Mouse (Mus musculus) ES-Bruce4 (cell line): ENCODE results near the gene Prox1. TPM values are rescaled to one million over a fixed set of nuclear protein-coding genes. Genes with fewer than 3 reads are reported as not detected.

Source experiments
- H3K27ac ChIP-seq: 2 replicates; pipeline ENCODE4 v1.5.1; 2012; ENCODE audit warnings: low read length, inconsistent platforms; ENCODE audit not compliant: insufficient read depth
- H3K27me3 ChIP-seq: 2 replicates; pipeline ENCODE4 v1.6.1; 2012; ENCODE audit warnings: mild to moderate bottlenecking, low read length, inconsistent platforms; ENCODE audit not compliant: control insufficient read depth, poor library complexity, insufficient read depth, severe bottlenecking
- H3K36me3 ChIP-seq: 2 replicates; pipeline ENCODE4 v1.6.1; 2012; ENCODE audit warnings: inconsistent platforms, mild to moderate bottlenecking, low read length, moderate library complexity; ENCODE audit not compliant: control insufficient read depth, poor library complexity, insufficient read depth, severe bottlenecking
- H3K4me1 ChIP-seq: one replicate; pipeline ENCODE4 v1.8.1; 2011; ENCODE audit warnings: low read length; ENCODE audit not compliant: control insufficient read depth, insufficient read depth
- H3K4me3 ChIP-seq: 2 replicates; pipeline ENCODE4 v1.5.1; 2011; ENCODE audit warnings: low read depth, mild to moderate bottlenecking, low read length
- H3K9ac ChIP-seq: 2 replicates; pipeline ENCODE4 v1.6.1; 2012; ENCODE audit warnings: low read depth, mild to moderate bottlenecking, inconsistent platforms; ENCODE audit not compliant: poor library complexity, severe bottlenecking
- H3K9me3 ChIP-seq: replicated peaks from 2 replicates; pipeline ENCODE4 v1.6.1; 2012; ENCODE audit warnings: mild to moderate bottlenecking, low read length, inconsistent platforms; ENCODE audit not compliant: control insufficient read depth, poor library complexity, insufficient read depth, severe bottlenecking
- CTCF ChIP-seq: IDR thresholded peaks from one replicate; pipeline ENCODE4 v1.8.1; 2011; ENCODE audit warnings: low read depth, low read length
- EP300 ChIP-seq: IDR thresholded peaks from 2 replicates; pipeline ENCODE4 v1.6.1; 2011; ENCODE audit warnings: low read depth, low read length; ENCODE audit not compliant: insufficient read depth
- POLR2A ChIP-seq: IDR thresholded peaks from one replicate; pipeline ENCODE4 v1.8.1; 2011; ENCODE audit warnings: low read length; ENCODE audit not compliant: insufficient read depth
- polyA plus RNA-seq: library from polyadenylated mRNA; stranded (reverse); fragments of >200 nt; gene quantifications from 2 replicates; pipeline ENCODE4 v1.2.4, GENCODE M21; 2011; ENCODE audit warnings: low read depth; ENCODE audit not compliant: missing spikeins, insufficient read depth, insufficient read length

Prox1 gene
- polyA plus RNA-seq, 1 experiment: 1.7 TPM

DNA sequence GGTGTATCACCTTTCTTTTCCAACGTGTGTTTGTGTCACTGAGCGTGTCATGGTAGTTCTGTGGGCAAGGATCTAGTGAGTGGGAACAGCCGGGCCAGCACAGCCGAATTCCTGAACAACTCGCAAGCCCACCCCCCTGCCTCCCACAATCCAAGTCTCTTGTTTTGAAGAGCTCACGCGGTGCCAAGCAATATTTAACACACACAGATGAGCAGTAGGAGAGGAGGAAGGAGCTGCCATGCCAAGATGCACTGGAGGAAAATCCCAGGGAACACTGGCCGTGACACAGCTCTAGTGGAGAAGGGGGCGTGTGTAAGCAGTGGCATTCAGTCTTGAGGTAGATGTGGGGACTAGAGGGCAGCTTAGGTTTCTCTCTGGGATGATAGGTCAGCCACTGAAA, 77.2 kb downstream of the Prox1 start:
- TF ChIP-seq POLR2A (no peak), EP300 (no peak), CTCF (no peak)
- H3K36me3 ChIP-seq: no peaks in the 10 kb centered on the region
- H3K4me1 ChIP-seq: no peaks in the 10 kb centered on the region
- H3K27me3 ChIP-seq: no peaks in the 10 kb centered on the region
- no peak overlapping the region for H3K4me3 ChIP-seq
- H3K9me3 ChIP-seq: no peaks in the 10 kb centered on the region
- H3K27ac ChIP-seq: no peak overlapping the region
- H3K9ac ChIP-seq: no peak overlapping the region

DNA sequence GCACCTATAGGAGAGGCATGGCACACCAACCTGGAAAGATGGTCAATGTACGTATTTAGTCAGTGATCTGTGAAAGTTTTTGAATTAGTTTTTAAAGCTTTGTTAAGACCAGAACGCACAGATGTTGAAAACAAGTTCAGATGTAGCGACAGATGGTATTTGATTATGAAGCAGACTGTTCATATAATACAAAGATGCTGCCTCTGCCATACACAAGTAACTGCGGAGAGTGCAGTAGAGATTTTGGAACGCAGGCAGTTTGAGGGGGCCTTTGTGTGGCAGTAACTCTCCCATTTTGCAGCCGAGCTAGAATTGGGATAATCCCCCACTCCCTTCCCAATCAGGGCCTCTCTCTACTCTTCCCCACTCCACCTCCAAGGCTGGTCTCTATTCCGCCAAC, 78.4 kb downstream of the Prox1 start:
- no peaks in the 10 kb centered on the region for H3K27me3 ChIP-seq
- no peak overlapping the region for H3K27ac ChIP-seq
- no peaks in the 10 kb centered on the region for H3K9me3 ChIP-seq
- TF ChIP-seq POLR2A: no peak
- no peak for TF ChIP-seq EP300
- TF ChIP-seq CTCF: no peak
- H3K36me3 ChIP-seq: no peaks in the 10 kb centered on the region
- H3K9ac ChIP-seq: no peak overlapping the region
- H3K4me1 ChIP-seq: no peaks in the 10 kb centered on the region
- no peak overlapping the region for H3K4me3 ChIP-seq

DNA sequence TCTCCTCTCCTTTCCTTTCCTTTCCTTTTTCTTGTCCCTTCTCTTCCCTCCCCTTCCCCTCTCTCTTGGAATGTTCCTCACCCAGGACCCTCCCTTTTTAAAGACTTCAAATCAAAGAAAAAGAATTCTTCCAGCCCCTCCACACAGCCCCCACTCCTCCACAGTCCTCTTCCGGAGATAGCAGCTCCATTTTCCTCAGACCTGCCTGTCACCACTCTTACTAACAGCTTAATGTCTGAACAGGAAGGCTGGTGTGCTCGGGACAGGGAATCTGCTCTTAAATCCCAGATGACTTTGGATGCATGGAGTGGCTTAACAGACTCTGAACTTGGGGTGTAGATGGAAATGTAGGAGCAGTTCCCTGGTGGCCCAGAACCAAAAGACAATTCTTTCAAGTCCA, 81.6 kb downstream of the Prox1 start:
- H3K9ac ChIP-seq: no peak overlapping the region
- no peaks in the 10 kb centered on the region for H3K36me3 ChIP-seq
- no peak overlapping the region for H3K27ac ChIP-seq
- TF ChIP-seq POLR2A: no peak
- TF ChIP-seq CTCF: no peak
- TF ChIP-seq EP300: no peak
- no peaks in the 10 kb centered on the region for H3K27me3 ChIP-seq
- no peak overlapping the region for H3K4me3 ChIP-seq
- H3K4me1 ChIP-seq: no peaks in the 10 kb centered on the region
- H3K9me3 ChIP-seq: no peaks in the 10 kb centered on the region

DNA sequence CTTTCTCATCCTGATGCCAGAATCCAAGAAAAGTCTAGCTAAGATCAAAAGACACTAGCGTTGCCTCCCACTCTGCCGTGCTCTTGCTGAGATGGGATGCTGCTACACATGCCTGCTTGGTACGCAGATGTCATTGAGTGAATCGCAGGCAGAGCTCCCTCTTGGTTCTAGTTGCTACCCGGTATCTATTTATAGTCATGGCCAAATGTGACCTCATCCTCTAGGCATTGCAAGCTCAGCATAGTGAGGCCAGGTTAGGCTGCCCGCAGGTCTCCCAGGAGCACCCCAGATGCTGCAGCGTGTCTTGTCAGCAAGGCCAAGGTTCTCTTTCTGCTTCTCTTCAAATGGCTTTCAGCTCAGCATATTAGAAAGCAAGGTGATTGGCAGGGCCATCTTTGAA, 84.8 kb downstream of the Prox1 start:
- Histone ChIP-seq H3K4me1 (no peaks in the 10 kb centered on the region), H3K36me3 (no peaks in the 10 kb centered on the region)

DNA sequence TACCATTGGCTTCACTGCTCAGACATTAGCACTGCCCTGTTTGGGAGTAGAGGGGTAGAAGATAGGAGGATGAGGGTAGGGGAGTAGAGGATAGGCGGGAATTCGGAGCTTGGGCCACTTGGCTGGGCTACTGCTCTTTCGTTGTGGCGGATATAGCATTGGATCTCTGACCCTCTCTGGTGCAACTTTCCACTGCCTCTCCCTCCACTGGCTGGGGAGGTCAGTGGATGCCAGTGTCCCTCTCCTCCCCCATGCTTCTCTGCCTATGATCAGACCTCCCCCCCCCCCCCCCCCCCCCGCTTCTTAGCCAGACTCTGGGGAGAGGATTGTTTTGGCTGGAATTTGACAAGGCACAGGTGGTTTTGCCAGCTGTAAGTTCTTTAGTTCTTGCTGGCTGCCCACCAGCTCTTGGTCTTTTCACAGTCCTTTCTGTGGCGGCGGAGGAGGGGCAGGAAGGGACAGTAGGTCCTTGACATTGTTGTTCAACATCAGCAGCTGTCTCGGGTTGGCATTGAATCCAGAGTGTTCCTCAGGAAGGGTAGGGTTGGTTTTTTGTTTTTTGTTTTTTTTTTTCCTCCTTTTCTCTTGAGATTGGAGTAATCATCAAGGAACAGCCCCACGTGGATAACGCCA, 90.8 kb downstream of the Prox1 start:
- Histone ChIP-seq H3K4me1 (no peaks in the 10 kb centered on the region), H3K9me3 (no peaks in the 10 kb centered on the region), H3K4me3 (no peak overlapping the region), H3K27ac (no peak overlapping the region), H3K36me3 (no peaks in the 10 kb centered on the region), H3K9ac (no peak overlapping the region), H3K27me3 (no peaks in the 10 kb centered on the region)
- TF ChIP-seq POLR2A (no peak), EP300 (no peak)

More for the DNA sequence above, 84.8 kb downstream of the Prox1 start:
- H3K27ac ChIP-seq: no peak overlapping the region
- H3K27me3 ChIP-seq: no peaks in the 10 kb centered on the region
- H3K4me3 ChIP-seq: no peak overlapping the region
- no peak overlapping the region for H3K9ac ChIP-seq
- TF ChIP-seq EP300: no peak
- no peak for TF ChIP-seq POLR2A
- TF ChIP-seq CTCF: no peak
- no peaks in the 10 kb centered on the region for H3K9me3 ChIP-seq

DNA sequence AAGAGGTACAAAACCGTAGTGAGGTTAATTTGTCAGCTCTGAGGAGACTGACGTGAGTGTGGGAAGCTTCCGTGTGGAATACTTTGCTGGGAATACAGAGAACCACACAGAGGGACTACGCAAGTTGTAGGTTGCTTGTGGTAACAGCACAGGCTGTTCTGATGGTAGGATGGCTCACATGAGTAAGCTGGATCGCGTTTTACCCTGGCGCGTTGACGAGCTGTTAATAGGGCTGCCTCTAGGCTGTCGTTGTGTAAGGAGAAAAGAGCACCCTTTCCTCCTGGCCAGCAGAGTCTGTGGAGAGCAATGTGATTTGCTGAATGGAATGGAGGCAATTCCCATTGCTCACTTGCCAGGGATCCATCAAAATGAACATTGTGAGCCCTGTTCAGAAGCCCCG, 93.9 kb downstream of the Prox1 start:
- Histone ChIP-seq H3K9ac (no peak overlapping the region), H3K27me3 (no peaks in the 10 kb centered on the region), H3K36me3 (no peaks in the 10 kb centered on the region), H3K27ac (no peak overlapping the region), H3K4me3 (no peak overlapping the region), H3K9me3 (no peaks in the 10 kb centered on the region), H3K4me1 (no peaks in the 10 kb centered on the region)
- no peak for TF ChIP-seq POLR2A
- no peak for TF ChIP-seq CTCF
- TF ChIP-seq EP300: no peak

Other genes starting within 250 kb of the Prox1 start
- 31.5 and 34.8 TPM in 2 replicates for gene Smyd2, start 248.4 kb downstream of the Prox1 start, polyA plus RNA-seq